In the genomic region with DNA sequence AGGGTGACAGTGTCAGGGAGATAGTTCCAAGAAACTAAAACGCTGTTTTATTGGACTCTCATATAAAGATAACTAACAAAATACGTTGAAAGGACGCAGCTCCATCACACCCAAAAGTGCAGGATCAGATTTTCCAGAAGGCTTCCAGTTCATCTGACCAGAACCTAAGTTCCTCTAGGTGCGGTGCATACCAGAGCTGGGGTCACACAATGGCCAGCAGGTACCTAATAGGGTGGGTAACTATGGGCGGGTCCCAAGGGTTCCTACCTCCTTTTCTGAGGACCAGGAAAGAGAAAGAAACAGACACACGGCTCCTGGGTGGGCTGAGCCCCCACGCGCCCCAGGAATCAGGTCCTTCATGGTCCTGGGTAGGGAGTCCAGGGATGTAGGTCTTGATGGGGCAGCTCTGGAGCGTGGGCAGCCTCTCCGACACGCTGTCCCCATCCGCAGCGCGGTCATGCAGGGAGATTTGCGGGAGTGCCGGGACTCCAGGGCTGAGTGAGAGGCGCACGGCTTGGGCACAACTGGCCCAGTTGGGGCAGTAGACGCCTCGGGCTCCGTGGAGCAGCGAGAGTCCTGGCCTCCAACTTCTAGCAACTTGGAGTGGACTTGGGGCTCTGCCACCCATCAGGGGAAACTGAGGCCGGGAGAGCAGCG, we compare ENCODE assay signal across 8 mouse cellular contexts. TPM values are rescaled to one million over a fixed set of nuclear protein-coding genes. Genes with fewer than 3 reads are reported as not detected.
DNase-seq lines count a peak whose midpoint lies in the region; ATAC-seq and TF ChIP-seq lines count a peak whose summit lies in the region.

No protein-coding gene starts in this region.

- no peak for DNase-seq in left cerebral cortex, adult 2 months (ENCODE audit: extremely low spot score in 1 of 2, low spot score in 2 of 2)
- DNase-seq in left cerebral cortex, postnatal 10 days (ENCODE audit: extremely low spot score in 1 of 2, low spot score in 2 of 2) = no peak
- no peak for DNase-seq in hindbrain, embryonic 14.5 days (ENCODE audit: low spot score)
- no peak for DNase-seq in cerebellum, postnatal 36 days
- no peak for DNase-seq in adrenal gland, postnatal 10 days

- peak overlapping the region; percentile 85 for H3K9ac ChIP-seq in embryonic facial prominence, embryonic 13.5 days
- H3K9ac ChIP-seq in hindbrain, embryonic 14.5 days = peak overlapping the region; percentile 59

- H3K4me1 ChIP-seq in embryonic facial prominence, embryonic 13.5 days = peaks cover 12% of the 10 kb centered on the region
- no peaks in the 10 kb centered on the region for H3K4me1 ChIP-seq in hindbrain, embryonic 14.5 days (replicated peaks; ENCODE audit: control insufficient read depth, insufficient read depth, low read length)

- H3K27ac ChIP-seq in left cerebral cortex, adult 2 months = peak overlapping the region; percentile 65; the same call in 1 of the 2 replicates
- H3K27ac ChIP-seq in embryonic facial prominence, embryonic 13.5 days = peak overlapping the region; percentile 44; the same call in 1 of the 2 replicates
- H3K27ac ChIP-seq in hindbrain, embryonic 14.5 days = no peak overlapping the region

- 10% methylated on average over 24 of the region's 24 CpGs for WGBS in embryonic facial prominence, embryonic 13.5 days
- WGBS in hindbrain, embryonic 14.5 days = 12% methylated on average over 24 of the region's 24 CpGs

- H3K27me3 ChIP-seq in embryonic facial prominence, embryonic 13.5 days = peaks cover 5% of the 10 kb centered on the region; the same call in 1 of the 2 replicates
- H3K27me3 ChIP-seq in hindbrain, embryonic 14.5 days (ENCODE audit: control insufficient read depth, insufficient read depth, low read length) = no peaks in the 10 kb centered on the region

- peak; percentile 15 for ATAC-seq in embryonic facial prominence, embryonic 13.5 days (ENCODE audit: insufficient number of reproducible peaks, insufficient read depth, low FRiP score, low TSS enrichment, low read depth)
- ATAC-seq in hindbrain, embryonic 14.5 days (ENCODE audit: low FRiP score) = peak; percentile 31
- ATAC-seq in megakaryocyte-erythroid progenitor cell, adult 5-6 weeks (replicated peaks; ENCODE audit: low FRiP score, low TSS enrichment, poor library complexity, severe bottlenecking) = peak; percentile 7; the same call in 1 of the 2 replicates
- ATAC-seq in megakaryocyte progenitor cell, adult 5-6 weeks (replicated peaks; ENCODE audit: poor library complexity) = no peak

- intact Hi-C loops in left cerebral cortex, adult 2 months (cut with DNase I) = no loop called here
- intact Hi-C loops in left cerebral cortex, postnatal 10 days (cut with DNase I) = no loop called here

- H3K9me3 ChIP-seq in embryonic facial prominence, embryonic 13.5 days = no peaks in the 10 kb centered on the region
- no peaks in the 10 kb centered on the region for H3K9me3 ChIP-seq in hindbrain, embryonic 14.5 days (ENCODE audit: control insufficient read depth, low read length)

- peak overlapping the region; percentile 98 for H3K4me2 ChIP-seq in embryonic facial prominence, embryonic 13.5 days
- H3K4me2 ChIP-seq in hindbrain, embryonic 14.5 days (replicated peaks) = peak overlapping the region; percentile 90

- H3K4me3 ChIP-seq in left cerebral cortex, adult 2 months = peak overlapping the region; percentile 84
- H3K4me3 ChIP-seq in embryonic facial prominence, embryonic 13.5 days = peak overlapping the region; percentile 72
- H3K4me3 ChIP-seq in hindbrain, embryonic 14.5 days (replicated peaks; ENCODE audit: low read length) = peak overlapping the region; percentile 47

- TF ChIP-seq CTCF in left cerebral cortex, adult 2 months (IDR thresholded peaks at IDR 0.05) = no peak

- H3K36me3 ChIP-seq in embryonic facial prominence, embryonic 13.5 days = no peaks in the 10 kb centered on the region
- H3K36me3 ChIP-seq in hindbrain, embryonic 14.5 days (replicated peaks; ENCODE audit: control insufficient read depth, insufficient read depth) = no peaks in the 10 kb centered on the region

RNA-seq across cellular contexts. Expression of a gene that starts 0.8 kb away (rescaled TPM):
- total RNA-seq in left cerebral cortex, adult 2 months (2021) = 100 to 1,000 TPM; 118 to 155 TPM
- 10 to 100 TPM; 81.9 to 85.0 TPM for total RNA-seq in left cerebral cortex, postnatal 10 days (2021)
- polyA plus RNA-seq in embryonic facial prominence, embryonic 13.5 days (2015; fragmentation: Nextera tagmentation; extraction: Ambion mirVana) = 7.9 and 9.2 TPM in 2 replicates
- polyA plus RNA-seq in hindbrain, embryonic 14.5 days (2014; fragmentation: Nextera tagmentation; extraction: Ambion mirVana) = 6.8 and 8.4 TPM in 2 replicates
- total RNA-seq in megakaryocyte-erythroid progenitor cell, adult 5-6 weeks (2014; fragmentation: Nextera tagmentation) = 0.59 TPM in 1 of 2 replicates, not detected in the other
- total RNA-seq in megakaryocyte-erythroid progenitor cell, adult 5-6 weeks (2017) = not detected in 2 replicates
- 10 to 100 TPM; 19.0 to 19.6 TPM for total RNA-seq in adrenal gland, postnatal 10 days (2021)
- total RNA-seq in megakaryocyte progenitor cell, adult 5-6 weeks (2015) = 1.9 and 2.1 TPM in 2 replicates
- 0.78 and 2.0 TPM in 2 replicates for total RNA-seq in megakaryocyte progenitor cell, adult 5-6 weeks (2017)

Comparison
In these comparisons a context has a peak if more than half of its experiments do, and no peak if none do; other contexts are left out.
1. RNA of a gene that starts 0.8 kb away (total RNA-seq): 118 to 155 TPM in left cerebral cortex, adult 2 months, 81.9 to 85.0 TPM in left cerebral cortex, postnatal 10 days and 19.0 to 19.6 TPM in adrenal gland, postnatal 10 days; 0.78 to 2.1 TPM in megakaryocyte progenitor cell, adult 5-6 weeks and 0.59 TPM in megakaryocyte-erythroid progenitor cell, adult 5-6 weeks; every median in the first group is over 4 times any median in the second.
2. Peak in every context shown above with its lines, with median percentiles within 50 percentile points of each other: H3K4me3 ChIP-seq.